Mouse (Mus musculus): ENCODE measurements at regions not wholly inside any gene's neighbourhood (a gene's known extent, or its start where the extent isn't known, plus 50 kb on each side); places are given as distances from the start of the nearest gene placed in this dataset.
A peak's percentile ranks its signal among the peaks of the same experiment; 100 is the strongest.

GRCm38 (mm10) chr3:117112766-117113165 lies 144.0 kb upstream of the Palmd start:
- Histone ChIP-seq H3K9ac (no peak overlapping the region), H3K9me3 (no peaks in the 10 kb centered on the region), H3K4me1 (peaks cover 7% of the 10 kb centered on the region; the same call in 1 of the 2 replicates), H3K36me3 (no peaks in the 10 kb centered on the region), H3K4me2 (no peak overlapping the region), H3K27me3 (replicated peaks) (no peaks in the 10 kb centered on the region), H3K27ac (replicated peaks) (no peak overlapping the region), H3K4me3 (no peak overlapping the region)
- 75% methylated on average over 3 of the region's 3 CpGs for WGBS
- ATAC-seq (ENCODE audit: extremely low read depth, insufficient number of reproducible peaks, low FRiP score, low TSS enrichment): no peak

GRCm38 (mm10) chr3:117112304-117112703 lies 143.5 kb upstream of the Palmd start:
- Histone ChIP-seq H3K4me3 (no peak overlapping the region), H3K27ac (replicated peaks) (no peak overlapping the region), H3K36me3 (no peaks in the 10 kb centered on the region), H3K9me3 (no peaks in the 10 kb centered on the region), H3K27me3 (replicated peaks) (no peaks in the 10 kb centered on the region), H3K4me1 (peaks cover 7% of the 10 kb centered on the region; the same call in 1 of the 2 replicates), H3K9ac (no peak overlapping the region), H3K4me2 (no peak overlapping the region)
- ATAC-seq (ENCODE audit: extremely low read depth, insufficient number of reproducible peaks, low FRiP score, low TSS enrichment): no peak
- 90% methylated on average over 4 of the region's 4 CpGs for WGBS

GRCm38 (mm10) chr3:117108966-117109700 lies 140.3 kb upstream of the Palmd start:
- 50% methylated on average over 8 of the region's 8 CpGs for WGBS
- ATAC-seq (ENCODE audit: extremely low read depth, insufficient number of reproducible peaks, low FRiP score, low TSS enrichment): no peak
- Histone ChIP-seq H3K4me3 (no peak overlapping the region), H3K4me2 (no peak overlapping the region), H3K9ac (no peak overlapping the region), H3K9me3 (no peaks in the 10 kb centered on the region), H3K27me3 (replicated peaks) (no peaks in the 10 kb centered on the region), H3K36me3 (no peaks in the 10 kb centered on the region), H3K4me1 (peaks cover 7% of the 10 kb centered on the region; the same call in 1 of the 2 replicates), H3K27ac (replicated peaks) (peak overlapping the region; percentile 8)

- H3K36me3 ChIP-seq: no peaks in the 10 kb centered on the region
- H3K27me3 ChIP-seq (replicated peaks): no peaks in the 10 kb centered on the region
- 72% methylated on average over 6 of the region's 6 CpGs for WGBS
- H3K9ac ChIP-seq: no peak overlapping the region
- H3K9me3 ChIP-seq: no peaks in the 10 kb centered on the region
- peaks cover 7% of the 10 kb centered on the region; the same call in 1 of the 2 replicates for H3K4me1 ChIP-seq
- no peak overlapping the region for H3K27ac ChIP-seq (replicated peaks)
- no peak overlapping the region for H3K4me3 ChIP-seq
- H3K4me2 ChIP-seq: no peak overlapping the region
- ATAC-seq (ENCODE audit: extremely low read depth, insufficient number of reproducible peaks, low FRiP score, low TSS enrichment): no peak
These were observed 139.2 kb upstream of the Palmd start for GRCm38 (mm10) chr3:117107986-117108385.

DNA sequence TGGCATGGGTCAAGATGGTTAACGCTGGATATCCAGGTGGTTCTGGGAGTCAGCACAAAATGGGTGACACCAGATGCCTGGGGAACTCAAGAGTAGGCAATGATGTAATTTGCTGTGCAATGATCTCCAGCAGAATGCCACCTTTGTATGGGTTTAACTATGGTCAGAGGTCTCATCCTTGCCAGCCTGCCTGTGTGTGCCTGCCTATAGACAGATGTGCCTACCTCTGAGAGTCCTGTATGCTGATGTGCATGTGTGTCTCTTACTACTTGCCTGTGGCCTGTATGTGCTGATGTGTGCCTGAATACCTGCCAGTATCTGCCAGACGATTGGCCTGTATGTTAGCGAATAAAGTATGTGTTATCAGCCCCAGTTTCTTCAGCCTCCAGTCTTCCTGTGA lies 138.6 kb upstream of the Palmd start:
- Histone ChIP-seq H3K36me3 (no peaks in the 10 kb centered on the region), H3K4me2 (no peak overlapping the region), H3K9ac (no peak overlapping the region), H3K4me1 (peaks cover 7% of the 10 kb centered on the region; the same call in 1 of the 2 replicates), H3K9me3 (no peaks in the 10 kb centered on the region), H3K4me3 (no peak overlapping the region), H3K27me3 (replicated peaks) (no peaks in the 10 kb centered on the region), H3K27ac (replicated peaks) (no peak overlapping the region)
- WGBS: 64% methylated on average over 3 of the region's 3 CpGs
- ATAC-seq (ENCODE audit: extremely low read depth, insufficient number of reproducible peaks, low FRiP score, low TSS enrichment): no peak

GRCm38 (mm10) chr3:117087646-117088045 lies 118.9 kb upstream of the Palmd start:
- Histone ChIP-seq H3K9ac (no peak overlapping the region), H3K9me3 (no peaks in the 10 kb centered on the region), H3K27me3 (replicated peaks) (no peaks in the 10 kb centered on the region), H3K27ac (replicated peaks) (no peak overlapping the region), H3K4me3 (no peak overlapping the region), H3K36me3 (no peaks in the 10 kb centered on the region), H3K4me2 (no peak overlapping the region), H3K4me1 (0 out of 2 replicates have a peak, but pooled peaks cover 3% of the 10 kb centered on the region)
- WGBS: 63% methylated on average over 2 of the region's 2 CpGs
- ATAC-seq (ENCODE audit: extremely low read depth, insufficient number of reproducible peaks, low FRiP score, low TSS enrichment): no peak

- Histone ChIP-seq H3K4me1 (0 out of 2 replicates have a peak, but pooled peaks cover 7% of the 10 kb centered on the region), H3K9ac (no peak overlapping the region), H3K4me3 (no peak overlapping the region), H3K4me2 (no peak overlapping the region), H3K27ac (replicated peaks) (no peak overlapping the region), H3K27me3 (replicated peaks) (0 out of 2 replicates have a peak, but pooled peaks cover 2% of the 10 kb centered on the region), H3K9me3 (no peaks in the 10 kb centered on the region), H3K36me3 (no peaks in the 10 kb centered on the region)
- WGBS: 21% methylated on average over 2 of the region's 2 CpGs
- no peak; the same call in 1 of the 2 replicates for ATAC-seq (ENCODE audit: extremely low read depth, insufficient number of reproducible peaks, low FRiP score, low TSS enrichment)
These were observed 107.9 kb upstream of the Palmd start for GRCm38 (mm10) chr3:117076734-117077133.

- no peak for ATAC-seq (ENCODE audit: extremely low read depth, insufficient number of reproducible peaks, low FRiP score, low TSS enrichment)
- H3K36me3 ChIP-seq: no peaks in the 10 kb centered on the region
- 59% methylated on average over 4 of the region's 4 CpGs for WGBS
- H3K9ac ChIP-seq: no peak overlapping the region
- H3K27ac ChIP-seq (replicated peaks): no peak overlapping the region
- no peaks in the 10 kb centered on the region for H3K9me3 ChIP-seq
- H3K4me1 ChIP-seq: 0 out of 2 replicates have a peak, but pooled peaks cover 7% of the 10 kb centered on the region
- no peak overlapping the region for H3K4me2 ChIP-seq
- H3K4me3 ChIP-seq: no peak overlapping the region
- no peaks in the 10 kb centered on the region for H3K27me3 ChIP-seq (replicated peaks)
These were observed 104.6 kb upstream of the Palmd start for GRCm38 (mm10) chr3:117073399-117073798.

DNA sequence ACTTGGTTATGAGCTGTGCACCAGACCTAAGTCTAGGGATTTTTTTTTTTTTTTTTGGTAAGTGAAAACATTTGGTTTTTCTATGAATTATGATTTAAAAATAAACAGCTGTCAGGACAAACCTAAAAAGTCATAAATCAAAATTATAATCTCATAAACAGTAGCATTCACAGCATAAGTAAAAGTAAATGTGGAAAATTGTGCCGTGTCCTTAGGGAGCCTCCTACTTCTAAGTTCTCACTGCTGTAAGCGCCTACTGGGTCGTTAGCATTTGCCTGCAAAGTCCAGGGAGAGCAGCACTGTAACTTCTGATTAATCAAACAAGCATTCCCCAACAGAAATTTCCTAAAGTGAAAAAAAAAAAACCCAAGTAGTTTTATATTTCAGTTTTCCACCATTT lies 104.2 kb upstream of the Palmd start:
- Histone ChIP-seq H3K4me3 (no peak overlapping the region), H3K36me3 (no peaks in the 10 kb centered on the region), H3K4me1 (peaks cover 8% of the 10 kb centered on the region; the same call in 1 of the 2 replicates), H3K27me3 (replicated peaks) (no peaks in the 10 kb centered on the region), H3K4me2 (no peak overlapping the region), H3K9ac (no peak overlapping the region), H3K9me3 (no peaks in the 10 kb centered on the region), H3K27ac (replicated peaks) (no peak overlapping the region)
- 70% methylated on average over 3 of the region's 3 CpGs for WGBS
- ATAC-seq (ENCODE audit: extremely low read depth, insufficient number of reproducible peaks, low FRiP score, low TSS enrichment): no peak

DNA sequence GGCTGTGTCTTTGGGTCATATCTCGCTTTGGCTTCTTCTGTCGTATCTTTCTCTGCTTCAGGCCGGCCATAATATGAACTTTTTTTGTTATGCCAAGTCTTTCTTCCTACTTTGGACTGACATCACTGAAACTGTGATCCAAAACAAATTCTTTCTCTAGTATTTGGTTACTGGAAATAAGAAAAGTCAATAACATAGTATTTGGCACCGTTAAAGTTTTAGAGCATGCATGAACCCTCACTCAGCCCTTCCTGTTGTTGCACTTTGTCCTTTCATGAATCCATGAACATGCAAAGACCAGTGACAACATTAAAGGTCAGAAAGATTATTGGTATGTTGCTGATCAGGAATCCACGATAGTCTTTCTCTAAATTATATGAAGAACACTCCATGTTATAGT lies 103.1 kb upstream of the Palmd start:
- no peak for ATAC-seq (ENCODE audit: extremely low read depth, insufficient number of reproducible peaks, low FRiP score, low TSS enrichment)
- no peak overlapping the region for H3K4me3 ChIP-seq
- H3K27me3 ChIP-seq (replicated peaks): no peaks in the 10 kb centered on the region
- no peaks in the 10 kb centered on the region for H3K36me3 ChIP-seq
- no peaks in the 10 kb centered on the region for H3K9me3 ChIP-seq
- H3K4me2 ChIP-seq: no peak overlapping the region
- H3K4me1 ChIP-seq: peaks cover 10% of the 10 kb centered on the region; the same call in 1 of the 2 replicates
- H3K27ac ChIP-seq (replicated peaks): no peak overlapping the region
- 86% methylated on average over 5 of the region's 5 CpGs for WGBS
- H3K9ac ChIP-seq: no peak overlapping the region

DNA sequence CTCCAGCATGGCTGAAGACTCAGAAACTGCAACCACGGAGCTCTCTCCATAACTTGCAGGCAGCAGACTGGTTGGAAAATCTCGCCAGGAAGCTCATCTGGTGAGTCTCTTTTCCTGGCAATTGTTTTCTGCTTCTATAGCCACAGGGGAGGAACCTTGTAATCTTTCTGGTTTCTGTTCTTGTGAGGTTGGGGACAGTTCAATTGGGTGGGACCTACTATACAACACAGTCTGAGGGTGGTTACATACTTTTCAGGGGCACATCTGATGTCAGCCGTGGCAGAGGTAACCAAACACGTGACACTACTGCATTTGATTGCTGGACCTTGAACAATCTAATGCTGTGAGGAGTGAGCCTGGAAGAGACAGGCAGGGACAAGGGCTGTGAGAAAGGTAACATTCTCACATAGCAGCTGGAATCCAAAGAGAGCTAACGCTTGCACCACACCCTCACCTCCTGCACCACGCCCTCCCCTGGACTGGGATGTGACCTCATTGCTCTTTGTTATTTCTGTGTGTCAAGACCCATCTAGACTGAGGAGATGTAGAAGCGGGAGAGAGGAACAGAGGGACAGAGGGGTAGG lies 98.8 kb upstream of the Palmd start:
- no peaks in the 10 kb centered on the region for H3K9me3 ChIP-seq
- no peak overlapping the region for H3K4me3 ChIP-seq
- no peaks in the 10 kb centered on the region for H3K36me3 ChIP-seq
- H3K4me1 ChIP-seq: peaks cover 14% of the 10 kb centered on the region
- 63% methylated on average over 7 of the region's 7 CpGs for WGBS
- peak overlapping the region; percentile 29; the same call in 1 of the 2 replicates for H3K27ac ChIP-seq (replicated peaks)
- no peak for ATAC-seq (ENCODE audit: extremely low read depth, insufficient number of reproducible peaks, low FRiP score, low TSS enrichment)
- no peak overlapping the region for H3K4me2 ChIP-seq
- no peak overlapping the region for H3K9ac ChIP-seq
- no peaks in the 10 kb centered on the region for H3K27me3 ChIP-seq (replicated peaks)

DNA sequence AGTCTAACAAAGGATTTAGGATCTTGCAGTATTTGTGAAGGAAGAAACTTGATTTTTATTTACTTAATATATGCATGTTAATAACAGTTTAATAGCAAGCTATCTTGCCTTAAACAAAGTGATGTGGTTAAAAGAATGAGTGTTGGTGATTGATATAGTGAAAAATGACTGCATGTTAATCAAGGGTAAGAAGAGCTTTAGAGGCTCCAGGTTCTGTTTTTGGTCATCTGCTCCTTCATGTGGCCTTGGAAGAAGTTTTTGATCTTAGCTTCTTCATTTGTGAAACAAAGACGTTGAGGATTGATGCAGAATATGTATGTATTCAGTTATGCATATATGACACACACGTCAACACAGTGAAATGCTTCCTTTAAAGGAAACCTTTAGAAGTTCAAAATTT lies 97.1 kb upstream of the Palmd start:
- no peaks in the 10 kb centered on the region for H3K36me3 ChIP-seq
- no peak overlapping the region for H3K4me3 ChIP-seq
- no peaks in the 10 kb centered on the region for H3K27me3 ChIP-seq (replicated peaks)
- ATAC-seq (ENCODE audit: extremely low read depth, insufficient number of reproducible peaks, low FRiP score, low TSS enrichment): no peak
- no peak overlapping the region for H3K9ac ChIP-seq
- no peaks in the 10 kb centered on the region for H3K9me3 ChIP-seq
- H3K27ac ChIP-seq (replicated peaks): no peak overlapping the region
- H3K4me2 ChIP-seq: no peak overlapping the region
- 83% methylated on average over 2 of the region's 2 CpGs for WGBS
- H3K4me1 ChIP-seq: peaks cover 14% of the 10 kb centered on the region

All from heart, embryonic 13.5 days (tissue).